Mouse (Mus musculus): ENCODE measurements at regions not wholly inside any gene's neighbourhood (a gene's known extent, or its start where the extent isn't known, plus 50 kb on each side); places are given as distances from the start of the nearest gene placed in this dataset.

DNA sequence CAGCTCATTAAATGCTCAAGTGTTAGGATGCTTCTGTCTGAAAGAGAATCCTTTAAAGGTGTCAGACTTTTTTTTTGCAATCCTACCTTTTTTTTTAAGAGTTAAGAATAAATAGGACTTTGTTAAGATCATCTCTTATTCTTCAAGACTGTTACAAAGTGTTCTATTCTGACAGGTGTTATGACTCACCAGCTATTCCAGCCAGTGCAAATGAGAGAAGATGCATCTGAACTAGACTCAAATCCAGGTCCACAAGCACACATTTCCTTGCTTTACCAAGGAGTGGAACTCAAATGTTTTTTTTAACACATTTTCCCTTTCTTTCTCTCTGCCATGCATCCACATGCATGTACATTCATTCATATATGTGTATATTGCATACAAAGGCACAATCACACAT is 98.4 kb upstream of the Atp10a start:
- DNase-seq (ENCODE audit: low spot score in 2 of 2), result no peak

- no peak for DNase-seq (ENCODE audit: low spot score in 2 of 2)
These were observed 87.2 kb upstream of the Atp10a start for GRCm38 (mm10) chr7:58568807-58569206.

GRCm38 (mm10) chr7:58584241-58584820 is 71.6 kb upstream of the Atp10a start:
- DNase-seq (ENCODE audit: low spot score in 2 of 2), result peak; percentile 9 to 21

- DNase-seq (ENCODE audit: low spot score in 2 of 2), result no peak
These were observed 70.2 kb upstream of the Atp10a start for GRCm38 (mm10) chr7:58585626-58586256.

DNA sequence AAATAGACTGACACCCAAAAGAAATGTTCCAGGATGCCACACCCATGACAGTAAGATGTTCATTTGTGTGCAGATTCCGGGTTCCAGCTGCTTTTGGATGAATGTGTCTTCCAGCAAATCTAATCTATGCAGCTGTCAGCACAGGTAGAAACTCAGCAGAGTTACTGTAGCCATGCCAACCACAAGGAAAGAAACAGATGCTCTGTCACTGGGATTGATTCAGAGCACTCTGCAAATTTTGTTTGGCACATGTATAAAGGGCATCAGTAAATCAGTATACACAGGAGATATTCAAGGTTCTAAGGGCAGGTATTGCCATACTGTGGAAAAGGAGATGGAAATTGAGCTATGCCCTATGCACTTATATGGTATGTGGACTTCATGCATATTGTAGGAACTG is 60.0 kb upstream of the Atp10a start:
- no peak for DNase-seq (ENCODE audit: low spot score in 2 of 2)

Data from right cerebral cortex, adult 2 months (tissue).